Mouse (Mus musculus): ENCODE data around the gene Lsm7. TPM values are rescaled to one million over a fixed set of nuclear protein-coding genes. Genes with fewer than 3 reads are reported as not detected.
"Not testable (repeated sequence)": the region's sequence is repeated elsewhere in the genome, so short reads cannot be mapped to it uniquely, and the experiment has no call there.

Lsm7 gene
- polyA plus RNA-seq, 1 experiment from 2014 or later: 138 TPM

DNA sequence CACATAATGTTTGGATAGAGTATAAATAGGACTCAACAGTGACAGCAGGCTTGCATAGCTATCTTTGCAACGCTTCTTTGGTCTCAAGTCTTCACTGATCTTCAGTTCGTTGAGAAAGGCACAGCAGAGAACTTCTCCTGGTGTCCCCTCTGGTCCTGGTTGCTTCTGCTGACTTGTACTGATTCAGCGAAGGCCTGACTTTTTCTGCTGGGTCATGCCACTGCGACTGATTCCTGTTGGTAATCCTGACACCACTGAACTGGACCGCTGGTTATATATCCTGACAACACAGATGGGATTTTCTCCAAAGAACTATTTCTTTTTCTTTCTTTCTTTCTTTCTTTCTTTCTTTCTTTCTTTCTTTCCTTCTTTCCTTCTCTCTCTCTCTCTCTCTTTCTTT lies 32.5 kb downstream of the Lsm7 start:
- TF ChIP-seq CTCF (IDR thresholded peaks at IDR 0.05) (no peak), EP300 (IDR thresholded peaks at IDR 0.05) (no peak)
- H3K4me2 ChIP-seq (replicated peaks; ENCODE audit: low read depth, low read length): no peak overlapping the region
- no peak for DNase-seq (ENCODE audit: low spot score)
- H3K4me1 ChIP-seq (ENCODE audit: insufficient read depth, low read depth, low read length): no peaks in the 10 kb centered on the region
- no peaks in the 10 kb centered on the region for H3K9me3 ChIP-seq (ENCODE audit: low read length)
- no peak overlapping the region for H3K4me3 ChIP-seq (ENCODE audit: low read depth, low read length)
- no peak for ATAC-seq
- no peaks in the 10 kb centered on the region for H3K27me3 ChIP-seq (replicated peaks; ENCODE audit: insufficient read depth, low read length)
- H3K27ac ChIP-seq (ENCODE audit: low read length): no peak overlapping the region
- no peaks in the 10 kb centered on the region for H3K36me3 ChIP-seq (ENCODE audit: insufficient read depth, low read length)
- 91% methylated on average over 5 of the region's 5 CpGs for WGBS
- no peak overlapping the region for H3K9ac ChIP-seq (replicated peaks; ENCODE audit: low read depth)

DNA sequence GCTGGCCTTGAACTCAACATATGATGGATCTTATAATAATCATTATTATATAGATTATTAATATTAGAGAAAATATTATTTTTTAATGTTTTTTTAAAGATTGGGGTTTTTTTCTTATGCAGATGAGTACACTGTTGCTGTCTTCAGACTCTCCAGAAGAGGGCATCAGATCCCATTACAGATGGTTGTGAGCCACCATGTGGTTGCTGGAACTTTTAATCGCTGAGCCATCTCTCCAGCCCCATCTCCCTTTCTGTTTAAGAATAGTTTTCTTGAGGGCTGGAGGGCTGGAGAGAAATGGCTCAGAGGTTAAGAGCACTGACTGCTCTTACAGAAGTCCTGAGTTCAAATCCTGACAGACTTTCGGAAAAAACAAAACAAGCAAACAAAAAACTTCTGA lies 33.0 kb downstream of the Lsm7 start:
- H3K9ac ChIP-seq (replicated peaks; ENCODE audit: low read depth): no peak overlapping the region
- no peaks in the 10 kb centered on the region for H3K4me1 ChIP-seq (ENCODE audit: insufficient read depth, low read depth, low read length)
- no peak overlapping the region for H3K4me2 ChIP-seq (replicated peaks; ENCODE audit: low read depth, low read length)
- DNase-seq (ENCODE audit: low spot score) (peak; percentile 58), ATAC-seq (no peak)
- no peaks in the 10 kb centered on the region for H3K36me3 ChIP-seq (ENCODE audit: insufficient read depth, low read length)
- H3K9me3 ChIP-seq (ENCODE audit: low read length): no peaks in the 10 kb centered on the region
- H3K4me3 ChIP-seq (ENCODE audit: low read depth, low read length): no peak overlapping the region
- WGBS: 44% methylated on average over 2 of the region's 2 CpGs
- H3K27me3 ChIP-seq (replicated peaks; ENCODE audit: insufficient read depth, low read length): no peaks in the 10 kb centered on the region
- TF ChIP-seq EP300 (IDR thresholded peaks at IDR 0.05) (no peak), CTCF (IDR thresholded peaks at IDR 0.05) (peak; percentile 73)
- H3K27ac ChIP-seq (ENCODE audit: low read length): no peak overlapping the region

GRCm38 (mm10) chr10:80819406-80819805 lies 35.6 kb downstream of the Lsm7 start:
- TF ChIP-seq EP300 (IDR thresholded peaks at IDR 0.05) (no peak), CTCF (IDR thresholded peaks at IDR 0.05) (no peak)
- ATAC-seq: no peak
- H3K9me3 ChIP-seq (ENCODE audit: low read length): no peaks in the 10 kb centered on the region
- H3K4me3 ChIP-seq (ENCODE audit: low read depth, low read length): no peak overlapping the region
- H3K27ac ChIP-seq (ENCODE audit: low read length): no peak overlapping the region
- no peak overlapping the region for H3K9ac ChIP-seq (replicated peaks; ENCODE audit: low read depth)
- no peaks in the 10 kb centered on the region for H3K4me1 ChIP-seq (ENCODE audit: insufficient read depth, low read depth, low read length)
- H3K36me3 ChIP-seq (ENCODE audit: insufficient read depth, low read length): no peaks in the 10 kb centered on the region
- DNase-seq (ENCODE audit: low spot score): no peak
- no peak overlapping the region for H3K4me2 ChIP-seq (replicated peaks; ENCODE audit: low read depth, low read length)
- H3K27me3 ChIP-seq (replicated peaks; ENCODE audit: insufficient read depth, low read length): no peaks in the 10 kb centered on the region
- 20% methylated on average over 3 of the region's 3 CpGs for WGBS

- H3K9ac ChIP-seq (replicated peaks; ENCODE audit: low read depth): no peak overlapping the region
- TF ChIP-seq CTCF (IDR thresholded peaks at IDR 0.05) (no peak), EP300 (IDR thresholded peaks at IDR 0.05) (no peak)
- no peak overlapping the region for H3K4me2 ChIP-seq (replicated peaks; ENCODE audit: low read depth, low read length)
- H3K27me3 ChIP-seq (replicated peaks; ENCODE audit: insufficient read depth, low read length): no peaks in the 10 kb centered on the region
- H3K27ac ChIP-seq (ENCODE audit: low read length): no peak overlapping the region
- H3K9me3 ChIP-seq (ENCODE audit: low read length): no peaks in the 10 kb centered on the region
- no peaks in the 10 kb centered on the region for H3K36me3 ChIP-seq (ENCODE audit: insufficient read depth, low read length)
- DNase-seq (ENCODE audit: low spot score) (no peak), ATAC-seq (no peak)
- WGBS: 40% methylated on average over 6 of the region's 6 CpGs
- H3K4me3 ChIP-seq (ENCODE audit: low read depth, low read length): no peak overlapping the region
- H3K4me1 ChIP-seq (ENCODE audit: insufficient read depth, low read depth, low read length): no peaks in the 10 kb centered on the region
These were observed 36.3 kb downstream of the Lsm7 start for GRCm38 (mm10) chr10:80818599-80819281.

DNA sequence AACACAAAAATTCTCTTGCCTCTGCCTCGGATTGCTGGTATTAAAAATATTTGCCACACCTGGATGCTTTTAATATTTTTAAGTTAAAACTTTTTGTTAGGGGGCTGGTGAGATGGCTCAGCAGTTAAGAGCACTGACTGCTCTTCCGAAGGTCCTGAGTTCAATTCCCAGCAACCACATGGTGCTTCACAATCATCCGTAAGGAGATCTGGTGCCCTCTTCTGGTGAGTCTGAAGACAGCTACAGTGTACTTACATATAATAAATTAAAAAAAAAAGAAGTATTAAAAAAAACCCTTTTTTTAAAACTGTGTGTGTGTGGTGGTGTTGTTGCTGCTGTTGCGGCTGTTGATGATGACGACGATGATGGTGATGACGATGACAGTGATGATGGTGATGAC lies 37.1 kb downstream of the Lsm7 start:
- H3K9ac ChIP-seq (replicated peaks; ENCODE audit: low read depth); H3K4me2 ChIP-seq (replicated peaks; ENCODE audit: low read depth, low read length); H3K27me3 ChIP-seq (replicated peaks; ENCODE audit: insufficient read depth, low read length); H3K9me3 ChIP-seq (ENCODE audit: low read length); H3K27ac ChIP-seq (ENCODE audit: low read length); DNase-seq (ENCODE audit: low spot score); H3K4me3 ChIP-seq (ENCODE audit: low read depth, low read length); H3K36me3 ChIP-seq (ENCODE audit: insufficient read depth, low read length); ATAC-seq; H3K4me1 ChIP-seq (ENCODE audit: insufficient read depth, low read depth, low read length): not testable (repeated sequence)
- TF ChIP-seq CTCF (IDR thresholded peaks at IDR 0.05): peak; percentile 44
- 82% methylated on average over 7 of the region's 7 CpGs for WGBS

GRCm38 (mm10) chr10:80817164-80817563 lies 37.8 kb downstream of the Lsm7 start:
- H3K4me1 ChIP-seq (ENCODE audit: insufficient read depth, low read depth, low read length): no peaks in the 10 kb centered on the region
- 27% methylated on average over 2 of the region's 2 CpGs for WGBS
- no peak overlapping the region for H3K9ac ChIP-seq (replicated peaks; ENCODE audit: low read depth)
- no peak for DNase-seq (ENCODE audit: low spot score)
- TF ChIP-seq EP300 (IDR thresholded peaks at IDR 0.05) (no peak), CTCF (IDR thresholded peaks at IDR 0.05) (no peak)
- no peaks in the 10 kb centered on the region for H3K36me3 ChIP-seq (ENCODE audit: insufficient read depth, low read length)
- no peak overlapping the region for H3K4me3 ChIP-seq (ENCODE audit: low read depth, low read length)
- no peak for ATAC-seq
- no peaks in the 10 kb centered on the region for H3K27me3 ChIP-seq (replicated peaks; ENCODE audit: insufficient read depth, low read length)
- H3K27ac ChIP-seq (ENCODE audit: low read length): no peak overlapping the region
- no peaks in the 10 kb centered on the region for H3K9me3 ChIP-seq (ENCODE audit: low read length)
- no peak overlapping the region for H3K4me2 ChIP-seq (replicated peaks; ENCODE audit: low read depth, low read length)

GRCm38 (mm10) chr10:80816303-80816702 lies 38.7 kb downstream of the Lsm7 start:
- not testable (repeated sequence) for DNase-seq (ENCODE audit: low spot score); H3K4me2 ChIP-seq (replicated peaks; ENCODE audit: low read depth, low read length); H3K36me3 ChIP-seq (ENCODE audit: insufficient read depth, low read length); H3K4me1 ChIP-seq (ENCODE audit: insufficient read depth, low read depth, low read length); H3K4me3 ChIP-seq (ENCODE audit: low read depth, low read length); H3K27ac ChIP-seq (ENCODE audit: low read length); H3K27me3 ChIP-seq (replicated peaks; ENCODE audit: insufficient read depth, low read length); H3K9me3 ChIP-seq (ENCODE audit: low read length); H3K9ac ChIP-seq (replicated peaks; ENCODE audit: low read depth); ATAC-seq
- WGBS: 63% methylated on average over 3 of the region's 3 CpGs
